ENCODE assay signal across 8 mouse cellular contexts in the genomic region with DNA sequence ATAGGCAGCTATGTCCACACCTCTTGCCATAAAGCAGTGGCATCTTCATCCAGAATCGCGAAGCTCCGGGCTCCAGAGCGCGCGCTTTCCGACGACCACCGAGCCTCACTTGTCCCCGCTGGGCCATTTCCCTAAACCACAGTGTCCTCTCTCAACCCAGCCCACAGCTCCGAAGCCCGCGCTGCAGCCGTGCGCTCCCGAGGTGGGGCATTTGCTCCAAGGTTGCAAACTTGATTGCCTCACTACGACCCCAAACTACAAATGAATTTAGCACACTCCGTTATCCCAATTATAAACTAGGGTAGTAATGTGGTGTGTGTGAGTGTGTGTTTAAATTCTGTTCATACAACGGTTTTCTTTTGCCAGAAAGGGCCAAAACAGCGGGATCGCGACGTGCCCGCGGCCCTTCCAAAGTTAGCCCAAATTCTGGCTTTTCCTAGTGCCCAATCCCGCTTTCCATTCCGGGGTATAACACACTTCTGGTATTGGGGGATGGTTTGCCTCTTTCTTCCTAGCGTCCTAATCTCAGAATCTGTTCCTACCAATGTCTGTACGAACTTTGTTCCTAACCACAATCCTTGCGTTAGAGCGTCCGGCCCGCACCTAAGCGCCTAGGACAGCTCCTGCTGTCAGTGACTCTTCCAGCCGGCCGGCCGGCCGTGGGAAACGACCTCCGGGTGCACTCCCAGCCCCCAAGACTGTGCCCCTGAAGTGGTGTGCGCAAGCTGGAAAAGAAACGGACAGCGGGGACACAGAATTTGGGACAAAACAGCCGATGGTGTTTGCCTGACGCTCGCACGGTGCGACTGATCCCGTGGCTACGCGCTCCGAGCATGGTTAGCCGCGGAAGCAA. TPM values are rescaled to one million over a fixed set of nuclear protein-coding genes. Genes with fewer than 3 reads are reported as not detected.
DNase-seq lines count a peak whose midpoint lies in the region; ATAC-seq lines count a peak whose summit lies in the region.

No protein-coding gene starts in this region.

- H3K4me3 ChIP-seq in lung, embryonic 16.5 days (ENCODE audit: low read length): peak overlapping the region; percentile 60
- H3K4me3 ChIP-seq in embryonic facial prominence, embryonic 14.5 days (ENCODE audit: low read depth, low read length): peak overlapping the region; percentile 63
- H3K4me3 ChIP-seq in intestine, embryonic 16.5 days (ENCODE audit: low read length): peak overlapping the region; percentile 59
- H3K4me3 ChIP-seq in neural tube, embryonic 12.5 days: peak overlapping the region; percentile 49

- no peaks in the 10 kb centered on the region for H3K9me3 ChIP-seq in lung, embryonic 16.5 days (ENCODE audit: control insufficient read depth, low read length)
- no peaks in the 10 kb centered on the region for H3K9me3 ChIP-seq in embryonic facial prominence, embryonic 14.5 days (ENCODE audit: control insufficient read depth, low read length)
- H3K9me3 ChIP-seq in intestine, embryonic 16.5 days (ENCODE audit: control insufficient read depth, low read length): no peaks in the 10 kb centered on the region
- H3K9me3 ChIP-seq in neural tube, embryonic 12.5 days: no peaks in the 10 kb centered on the region

- no peak for DNase-seq in lung, postnatal 4 days
- DNase-seq in embryonic facial prominence, embryonic 14.5 days (ENCODE audit: low spot score): no peak
- no peak for DNase-seq in ovary, postnatal 10 days (ENCODE audit: low spot score)

- H3K4me2 ChIP-seq in lung, embryonic 16.5 days (ENCODE audit: low read depth, low read length): peak overlapping the region; percentile 95
- H3K4me2 ChIP-seq in embryonic facial prominence, embryonic 14.5 days (ENCODE audit: low read depth, low read length): peak overlapping the region; percentile 97
- peak overlapping the region; percentile 90 for H3K4me2 ChIP-seq in intestine, embryonic 16.5 days (ENCODE audit: low read depth, low read length)
- H3K4me2 ChIP-seq in neural tube, embryonic 12.5 days (replicated peaks): peak overlapping the region; percentile 99

- H3K36me3 ChIP-seq in lung, embryonic 16.5 days (ENCODE audit: control insufficient read depth, insufficient read depth, low read length): no peaks in the 10 kb centered on the region
- no peaks in the 10 kb centered on the region for H3K36me3 ChIP-seq in embryonic facial prominence, embryonic 14.5 days (ENCODE audit: control insufficient read depth, insufficient read depth, low read length)
- no peaks in the 10 kb centered on the region for H3K36me3 ChIP-seq in intestine, embryonic 16.5 days (ENCODE audit: control insufficient read depth, insufficient read depth, low read length)
- no peaks in the 10 kb centered on the region for H3K36me3 ChIP-seq in neural tube, embryonic 12.5 days

- no peak for ATAC-seq in lung, embryonic 16.5 days (ENCODE audit: low read depth)
- ATAC-seq in embryonic facial prominence, embryonic 14.5 days (ENCODE audit: low read depth): no peak
- peak; percentile 26; the same call in 1 of the 2 replicates for ATAC-seq in intestine, embryonic 16.5 days
- peak; percentile 21; the same call in 1 of the 2 replicates for ATAC-seq in neural tube, embryonic 12.5 days (ENCODE audit: low FRiP score, low read depth)
- no peak for ATAC-seq in activated CD4-positive, CD25-positive, alpha-beta regulatory T cell, adult 4 months
- no peak for ATAC-seq in cerebellum, adult (ENCODE audit: insufficient number of reproducible peaks, low FRiP score, low TSS enrichment)

- no peak overlapping the region for H3K9ac ChIP-seq in lung, embryonic 16.5 days (ENCODE audit: low read length)
- peak overlapping the region; percentile 63 for H3K9ac ChIP-seq in embryonic facial prominence, embryonic 14.5 days (ENCODE audit: low read depth, low read length)
- H3K9ac ChIP-seq in intestine, embryonic 16.5 days (ENCODE audit: low read depth, low read length): 0 out of 2 replicates have a peak overlapping the region, but pooled peaks have one; percentile 53
- H3K9ac ChIP-seq in neural tube, embryonic 12.5 days: peak overlapping the region; percentile 44; the same call in 1 of the 2 replicates

- under 1% methylated on average over 54 of the region's 54 CpGs for WGBS in lung, embryonic 16.5 days
- WGBS in embryonic facial prominence, embryonic 14.5 days: 1% methylated on average over 48 of the region's 54 CpGs
- WGBS in intestine, embryonic 16.5 days: 1% methylated on average over 54 of the region's 54 CpGs
- WGBS in neural tube, embryonic 12.5 days: under 1% methylated on average over 54 of the region's 54 CpGs

- H3K27ac ChIP-seq in lung, embryonic 16.5 days (ENCODE audit: low read length): no peak overlapping the region
- H3K27ac ChIP-seq in embryonic facial prominence, embryonic 14.5 days (replicated peaks; ENCODE audit: low read depth, low read length): no peak overlapping the region
- no peak overlapping the region for H3K27ac ChIP-seq in intestine, embryonic 16.5 days (ENCODE audit: low read length)
- H3K27ac ChIP-seq in neural tube, embryonic 12.5 days: no peak overlapping the region

- H3K27me3 ChIP-seq in lung, embryonic 16.5 days (ENCODE audit: control insufficient read depth, insufficient read depth, low read depth, low read length): peaks cover 79% of the 10 kb centered on the region
- peaks cover 93% of the 10 kb centered on the region for H3K27me3 ChIP-seq in embryonic facial prominence, embryonic 14.5 days (replicated peaks; ENCODE audit: control insufficient read depth, insufficient read depth, low read length)
- H3K27me3 ChIP-seq in intestine, embryonic 16.5 days (replicated peaks; ENCODE audit: control insufficient read depth, insufficient read depth, low read length): peaks cover 69% of the 10 kb centered on the region
- H3K27me3 ChIP-seq in neural tube, embryonic 12.5 days (replicated peaks): peaks cover 82% of the 10 kb centered on the region

- H3K4me1 ChIP-seq in lung, embryonic 16.5 days (replicated peaks; ENCODE audit: control insufficient read depth, insufficient read depth, low read length): peaks cover 15% of the 10 kb centered on the region
- H3K4me1 ChIP-seq in embryonic facial prominence, embryonic 14.5 days (ENCODE audit: control insufficient read depth, insufficient read depth, low read length): 0 out of 2 replicates have a peak, but pooled peaks cover 8% of the 10 kb centered on the region
- peaks cover 16% of the 10 kb centered on the region for H3K4me1 ChIP-seq in intestine, embryonic 16.5 days (ENCODE audit: control insufficient read depth, insufficient read depth, low read length)
- H3K4me1 ChIP-seq in neural tube, embryonic 12.5 days: peaks cover 27% of the 10 kb centered on the region

RNA-seq across cellular contexts. Expression of a gene that starts 0.7 kb away (rescaled TPM):
- not detected in 2 replicates for polyA plus RNA-seq in lung, embryonic 16.5 days (2015; fragmentation: Nextera tagmentation; extraction: Ambion mirVana)
- 4.3 and 5.5 TPM in 2 replicates for polyA plus RNA-seq in embryonic facial prominence, embryonic 14.5 days (2014; fragmentation: Nextera tagmentation; extraction: Ambion mirVana)
- polyA plus RNA-seq in intestine, embryonic 16.5 days (2015; fragmentation: Nextera tagmentation; extraction: Ambion mirVana): 0.11 and 0.26 TPM in 2 replicates
- 0.09 and 0.33 TPM in 2 replicates for polyA plus RNA-seq in neural tube, embryonic 12.5 days (2016; fragmentation: Nextera tagmentation; extraction: Ambion mirVana)
- under 1 TPM in 1 of 2 experiments, not detected in 1; 0.22 TPM for polyA plus RNA-seq in activated CD4-positive, CD25-positive, alpha-beta regulatory T cell, adult 4 months (2017; shearing (Covaris generic))

Comparison
In these comparisons a context has a peak if more than half of its experiments do, and no peak if none do; other contexts are left out.
1. ATAC-seq: peak in intestine, embryonic 16.5 days (single experiment) and neural tube, embryonic 12.5 days (single experiment); none in lung, embryonic 16.5 days (single experiment), embryonic facial prominence, embryonic 14.5 days (single experiment), activated CD4-positive, CD25-positive, alpha-beta regulatory T cell, adult 4 months (single experiment) and cerebellum, adult (single experiment).
2. Peak in every context shown above with its lines, with median percentiles within 50 percentile points of each other: H3K4me2 ChIP-seq and H3K4me3 ChIP-seq.